Mouse (Mus musculus): ENCODE results near the gene Cacnb3.
"Not testable (repeated sequence)": the region's sequence is repeated elsewhere in the genome, so short reads cannot be mapped to it uniquely, and the experiment has no call there.

- not testable (repeated sequence) for TF ChIP-seq POLR2A (IDR thresholded peaks at IDR 0.05; ENCODE audit: control insufficient read depth, extremely low read depth, insufficient read depth, low read length, poor library complexity); CTCF (IDR thresholded peaks at IDR 0.05; ENCODE audit: borderline replicate concordance, control insufficient read depth, extremely low read depth, insufficient read depth, low read length, poor library complexity)
These were observed 44.5 kb upstream of the Cacnb3 start for GRCm38 (mm10) chr15:98586141-98586540.

Data from thymus, adult 2 months (tissue).